In genomic region chr2:178635685-178636084, GRCm38 (mm10) we compare ENCODE assay signal across 12 mouse cellular contexts.
DNase-seq lines count a peak whose midpoint lies in the region; ATAC-seq lines count a peak whose summit lies in the region.
"Had no signal": no experiment of that assay in that cellular context is flagged by ENCODE, and none has a peak within 500 bp of the region (broad histone marks: within the 10 kb centered on the region; RNA-seq: fewer than 3 reads in every experiment).

No protein-coding gene starts in this region.

- no peaks in the 10 kb centered on the region for H3K9me3 ChIP-seq in kidney, embryonic 16.5 days (ENCODE audit: low read length)
- H3K9me3 ChIP-seq in hindbrain, embryonic 12.5 days (replicated peaks) = no peaks in the 10 kb centered on the region
- no peaks in the 10 kb centered on the region for H3K9me3 ChIP-seq in lung, embryonic 16.5 days (ENCODE audit: control insufficient read depth, low read length)
- no peaks in the 10 kb centered on the region for H3K9me3 ChIP-seq in neural tube, embryonic 15.5 days (replicated peaks)
- H3K9me3 ChIP-seq: embryonic facial prominence, embryonic 13.5 days had no signal

- DNase-seq in kidney, postnatal 4 days = no peak
- no peak for DNase-seq in cerebellum, postnatal 25 days
- DNase-seq in gastrocnemius, postnatal 10 days = no peak
- no peak for DNase-seq in layer of hippocampus, adult 8-10 months (ENCODE audit: low spot score in 2 of 2)
- DNase-seq: gastrocnemius, postnatal 14 days; kidney, postnatal 36 days had no signal

- H3K27me3 ChIP-seq in kidney, embryonic 16.5 days (ENCODE audit: insufficient read depth, low read length) = no peaks in the 10 kb centered on the region
- H3K27me3 ChIP-seq in hindbrain, embryonic 12.5 days = 0 out of 2 replicates have a peak, but pooled peaks cover 2% of the 10 kb centered on the region
- no peaks in the 10 kb centered on the region for H3K27me3 ChIP-seq in lung, embryonic 16.5 days (ENCODE audit: control insufficient read depth, insufficient read depth, low read depth, low read length)
- H3K27me3 ChIP-seq in neural tube, embryonic 15.5 days (replicated peaks) = no peaks in the 10 kb centered on the region
- H3K27me3 ChIP-seq: embryonic facial prominence, embryonic 13.5 days; Patski had no signal

- ATAC-seq in kidney, embryonic 16.5 days (ENCODE audit: low FRiP score, low TSS enrichment) = 0 out of 2 replicates have a peak, but pooled peaks have one; percentile 39
- 0 out of 2 replicates have a peak, but pooled peaks have one; percentile 44 for ATAC-seq in hindbrain, embryonic 12.5 days (ENCODE audit: low FRiP score)
- peak; percentile 66 for ATAC-seq in lung, embryonic 16.5 days (ENCODE audit: low read depth)
- peak; percentile 48; the same call in 1 of the 2 replicates for ATAC-seq in neural tube, embryonic 15.5 days (ENCODE audit: low FRiP score)
- ATAC-seq: Patski had no signal

- no peak overlapping the region for H3K27ac ChIP-seq in kidney, embryonic 16.5 days (ENCODE audit: low read length)
- H3K27ac ChIP-seq in hindbrain, embryonic 12.5 days = no peak overlapping the region
- no peak overlapping the region for H3K27ac ChIP-seq in lung, embryonic 16.5 days (ENCODE audit: low read length)
- H3K27ac ChIP-seq in neural tube, embryonic 15.5 days (replicated peaks) = no peak overlapping the region
- H3K27ac ChIP-seq: embryonic facial prominence, embryonic 13.5 days had no signal

- WGBS in kidney, embryonic 16.5 days = 40% methylated on average over 4 of the region's 4 CpGs
- 46% methylated on average over 4 of the region's 4 CpGs for WGBS in hindbrain, embryonic 12.5 days
- WGBS in lung, embryonic 16.5 days = 31% methylated on average over 4 of the region's 4 CpGs
- WGBS in neural tube, embryonic 15.5 days = 26% methylated on average over 4 of the region's 4 CpGs

- H3K36me3 ChIP-seq in kidney, embryonic 16.5 days (ENCODE audit: insufficient read depth, low read length) = no peaks in the 10 kb centered on the region
- no peaks in the 10 kb centered on the region for H3K36me3 ChIP-seq in hindbrain, embryonic 12.5 days
- H3K36me3 ChIP-seq in lung, embryonic 16.5 days (ENCODE audit: control insufficient read depth, insufficient read depth, low read length) = no peaks in the 10 kb centered on the region
- no peaks in the 10 kb centered on the region for H3K36me3 ChIP-seq in neural tube, embryonic 15.5 days
- H3K36me3 ChIP-seq: embryonic facial prominence, embryonic 13.5 days had no signal

- no peak overlapping the region for H3K4me2 ChIP-seq in kidney, embryonic 16.5 days (replicated peaks; ENCODE audit: low read depth, low read length)
- H3K4me2 ChIP-seq in hindbrain, embryonic 12.5 days (replicated peaks) = no peak overlapping the region
- H3K4me2 ChIP-seq in lung, embryonic 16.5 days (ENCODE audit: low read depth, low read length) = no peak overlapping the region
- no peak overlapping the region for H3K4me2 ChIP-seq in neural tube, embryonic 15.5 days
- H3K4me2 ChIP-seq: embryonic facial prominence, embryonic 13.5 days had no signal

- no peak overlapping the region for H3K4me3 ChIP-seq in kidney, embryonic 16.5 days (ENCODE audit: low read length)
- H3K4me3 ChIP-seq in hindbrain, embryonic 12.5 days = no peak overlapping the region
- H3K4me3 ChIP-seq in lung, embryonic 16.5 days (ENCODE audit: low read length) = no peak overlapping the region
- no peak overlapping the region for H3K4me3 ChIP-seq in neural tube, embryonic 15.5 days (replicated peaks)
- H3K4me3 ChIP-seq: embryonic facial prominence, embryonic 13.5 days had no signal

- H3K4me1 ChIP-seq in kidney, embryonic 16.5 days (ENCODE audit: insufficient read depth, low read length) = peaks cover 31% of the 10 kb centered on the region
- H3K4me1 ChIP-seq in hindbrain, embryonic 12.5 days = peaks cover 27% of the 10 kb centered on the region
- no peaks in the 10 kb centered on the region; the same call in 1 of the 2 replicates for H3K4me1 ChIP-seq in lung, embryonic 16.5 days (replicated peaks; ENCODE audit: control insufficient read depth, insufficient read depth, low read length)
- H3K4me1 ChIP-seq in neural tube, embryonic 15.5 days = peaks cover 20% of the 10 kb centered on the region

- H3K9ac ChIP-seq in kidney, embryonic 16.5 days (replicated peaks; ENCODE audit: low read length) = no peak overlapping the region
- no peak overlapping the region for H3K9ac ChIP-seq in hindbrain, embryonic 12.5 days
- no peak overlapping the region for H3K9ac ChIP-seq in lung, embryonic 16.5 days (ENCODE audit: low read length)
- no peak overlapping the region for H3K9ac ChIP-seq in neural tube, embryonic 15.5 days (replicated peaks)
- H3K9ac ChIP-seq: embryonic facial prominence, embryonic 13.5 days had no signal
